Mouse (Mus musculus) erythroblast, adult 5-6 weeks (primary cell): ENCODE results near the gene St6galnac3. TPM values are rescaled to one million over a fixed set of nuclear protein-coding genes. Genes with fewer than 3 reads are reported as not detected.
A peak's percentile ranks its signal among the peaks of the same experiment; 100 is the strongest.
"Not testable (repeated sequence)": the region's sequence is repeated elsewhere in the genome, so short reads cannot be mapped to it uniquely, and the experiment has no call there.

ENCODE experiments used
- ATAC-seq: replicated peaks from 2 replicates; pipeline ENCODE4 v1.8.0; 2016; ENCODE audit warnings: moderate number of reproducible peaks, mild to moderate bottlenecking, moderate TSS enrichment, inconsistent platforms; ENCODE audit not compliant: poor library complexity, low FRiP score, severe bottlenecking
- total RNA-seq, 2 experiments: library from RNA; stranded (forward) in 1 of 2; stranded (reverse) in 1 of 2; fragments of 150-400 nt in 1 of 2; fragments of 200-764, 138-1000 nt in 1 of 2; gene quantifications; 2 replicates each; pipeline versions ENCODE4 v1.2.3 to v1.2.4; 2015 to 2017; ENCODE audit warnings: low replicate concordance in 2 of 2

St6galnac3 gene
- total RNA-seq (2015; ENCODE audit: low replicate concordance), result 6.7 and 11.0 TPM in 2 replicates
- 3.7 and 6.6 TPM in 2 replicates for total RNA-seq (2017; ENCODE audit: low replicate concordance)

GRCm38 (mm10) chr3:153724701-153725668 lies at the start of gene St6galnac3:
TSS of gene St6galnac3 (minus strand) at chr3:153725174.
- peak; percentile 93 for ATAC-seq

- ATAC-seq, result peak; percentile 88
Observed at GRCm38 (mm10) chr3:153774568-153774967, 49.6 kb upstream of the St6galnac3 start.

- no peak for ATAC-seq
Observed at GRCm38 (mm10) chr3:153771479-153771878, 46.5 kb upstream of the St6galnac3 start.

GRCm38 (mm10) chr3:153770573-153770972 lies 45.6 kb upstream of the St6galnac3 start:
- no peak for ATAC-seq

- no peak for ATAC-seq
Observed at GRCm38 (mm10) chr3:153769220-153769619, 44.2 kb upstream of the St6galnac3 start.

GRCm38 (mm10) chr3:153765171-153765570 lies 40.2 kb upstream of the St6galnac3 start:
- no peak for ATAC-seq

- no peak for ATAC-seq
Observed at GRCm38 (mm10) chr3:153764760-153765159, 39.8 kb upstream of the St6galnac3 start.

GRCm38 (mm10) chr3:153761171-153761570 lies 36.2 kb upstream of the St6galnac3 start:
- ATAC-seq, result no peak

GRCm38 (mm10) chr3:153759269-153759668 lies 34.3 kb upstream of the St6galnac3 start:
- ATAC-seq, result no peak

- ATAC-seq, result 0 out of 2 replicates have a peak, but pooled peaks have one; percentile 59
Observed at GRCm38 (mm10) chr3:153756500-153756996, 31.6 kb upstream of the St6galnac3 start.

- not testable (repeated sequence) for ATAC-seq
Observed at GRCm38 (mm10) chr3:153755785-153756326, 30.9 kb upstream of the St6galnac3 start.

GRCm38 (mm10) chr3:153751435-153751834 lies 26.5 kb upstream of the St6galnac3 start:
- ATAC-seq, result no peak

GRCm38 (mm10) chr3:153749359-153749758 lies 24.4 kb upstream of the St6galnac3 start:
- ATAC-seq, result no peak

GRCm38 (mm10) chr3:153748293-153748692 lies 23.3 kb upstream of the St6galnac3 start:
- ATAC-seq, result no peak

GRCm38 (mm10) chr3:153745099-153745498 lies 20.1 kb upstream of the St6galnac3 start:
- ATAC-seq, result no peak

GRCm38 (mm10) chr3:153744447-153744846 lies 19.5 kb upstream of the St6galnac3 start:
- no peak for ATAC-seq

GRCm38 (mm10) chr3:153741800-153742199 lies 16.8 kb upstream of the St6galnac3 start:
- ATAC-seq, result no peak; the same call in 1 of the 2 replicates

- no peak for ATAC-seq
Observed at GRCm38 (mm10) chr3:153739351-153739750, 14.4 kb upstream of the St6galnac3 start.

- ATAC-seq, result no peak
Observed at GRCm38 (mm10) chr3:153738421-153738820, 13.4 kb upstream of the St6galnac3 start.

GRCm38 (mm10) chr3:153736756-153737280 lies 11.8 kb upstream of the St6galnac3 start:
- no peak for ATAC-seq
